Comparison of ENCODE assay signal across 8 mouse cellular contexts in genomic region chr7:143649034-143649768, GRCm38 (mm10). TPM values are rescaled to one million over a fixed set of nuclear protein-coding genes. Genes with fewer than 3 reads are reported as not detected.
DNase-seq lines count a peak whose midpoint lies in the region; ATAC-seq lines count a peak whose summit lies in the region.

TSS of gene Tnfrsf22 (minus strand) at chr7:143649661.

- WGBS in hindbrain, embryonic 14.5 days, result 4% methylated on average over 39 of the region's 39 CpGs

- H3K27ac ChIP-seq in hindbrain, embryonic 14.5 days, result no peak within 1 kb of the TSS

- H3K4me2 ChIP-seq in hindbrain, embryonic 14.5 days (replicated peaks), result peak within 1 kb of the TSS; percentile 92

- H3K9me3 ChIP-seq in hindbrain, embryonic 14.5 days (ENCODE audit: control insufficient read depth, low read length), result 0 out of 2 replicates have a peak, but pooled peaks cover 5% of the 10 kb centered on the region

- DNase-seq in WW6 (ENCODE audit: low read depth, low spot score), result peak; percentile 62
- peak; percentile 45 to 53 for DNase-seq in cerebellum, postnatal 36 days
- peak; percentile 52 to 56 for DNase-seq in frontal cortex, postnatal 25 days (ENCODE audit: low spot score in 2 of 2)
- DNase-seq in hindbrain, embryonic 14.5 days (ENCODE audit: low spot score), result peak; percentile 82
- DNase-seq in layer of hippocampus, postnatal 25 days (ENCODE audit: extremely low spot score in 1 of 2, low spot score in 1 of 2), result peak; percentile 54 to 63
- DNase-seq in lung, postnatal 25 days (ENCODE audit: low spot score), result peak; percentile 87
- peak; percentile 34 for DNase-seq in retina, adult 2 months (ENCODE audit: low read depth, low spot score)
- peak; percentile 76 for DNase-seq in thymus, postnatal 25 days

- ATAC-seq in hindbrain, embryonic 14.5 days (ENCODE audit: low FRiP score), result peak; percentile 96

- peak within 1 kb of the TSS; percentile 69 for H3K4me3 ChIP-seq in hindbrain, embryonic 14.5 days (replicated peaks; ENCODE audit: low read length)

- H3K9ac ChIP-seq in hindbrain, embryonic 14.5 days, result peak within 1 kb of the TSS; percentile 71

- H3K4me1 ChIP-seq in hindbrain, embryonic 14.5 days (replicated peaks; ENCODE audit: control insufficient read depth, insufficient read depth, low read length), result no peaks in the 10 kb centered on the region

- no peaks in the 10 kb centered on the region for H3K36me3 ChIP-seq in hindbrain, embryonic 14.5 days (replicated peaks; ENCODE audit: control insufficient read depth, insufficient read depth)

- H3K27me3 ChIP-seq in hindbrain, embryonic 14.5 days (ENCODE audit: control insufficient read depth, insufficient read depth, low read length), result no peaks in the 10 kb centered on the region

RNA-seq across cellular contexts. Expression of gene Tnfrsf22, which starts in this region (rescaled TPM):
- polyA plus RNA-seq in hindbrain, embryonic 14.5 days (2014; fragmentation: Nextera tagmentation; extraction: Ambion mirVana), result 3.1 and 4.7 TPM in 2 replicates
- 1 to 10 TPM; 2.2 to 2.3 TPM for total RNA-seq in layer of hippocampus, postnatal 25 days (2021)

Comparison
In these comparisons a context has a peak if more than half of its experiments do, and no peak if none do; other contexts are left out.
1. DNase-seq: peak in every context shown above with its lines; median percentile 87 in lung, postnatal 25 days; 82 in hindbrain, embryonic 14.5 days; 76 in thymus, postnatal 25 days; 62 in WW6; 58 in layer of hippocampus, postnatal 25 days; 54 in frontal cortex, postnatal 25 days; 49 in cerebellum, postnatal 36 days; 34 in retina, adult 2 months.